Mouse (Mus musculus) liver, embryonic 15.5 days (tissue): ENCODE results near the gene Astn1. TPM values are rescaled to one million over a fixed set of nuclear protein-coding genes. Genes with fewer than 3 reads are reported as not detected.

Experiments used
- ATAC-seq: fragments of 200-750 bp; cut with Nextera tagmentation; 2 replicates; pipeline ENCODE4 v1.8.0; 2017; ENCODE audit warnings: moderate number of reproducible peaks, mild to moderate bottlenecking, moderate library complexity; ENCODE audit not compliant: insufficient read depth
- H3K27ac ChIP-seq: fragments of 300-500 bp; sonication (generic); replicated peaks from 2 replicates; pipeline ENCODE4 v1.5.1; 2015; ENCODE audit warnings: mild to moderate bottlenecking, inconsistent platforms
- H3K27me3 ChIP-seq: fragments of 300-500 bp; sonication (generic); 2 replicates; pipeline ENCODE4 v1.6.1; 2015; ENCODE audit warnings: mild to moderate bottlenecking, inconsistent platforms
- H3K36me3 ChIP-seq: fragments of 300-500 bp; sonication (generic); replicated peaks from 2 replicates; pipeline ENCODE4 v1.6.1; 2015; ENCODE audit warnings: moderate library complexity, mild to moderate bottlenecking, inconsistent platforms
- H3K4me1 ChIP-seq: fragments of 300-500 bp; sonication (generic); replicated peaks from 2 replicates; pipeline ENCODE4 v1.6.1; 2015; ENCODE audit warnings: inconsistent platforms
- H3K4me2 ChIP-seq: fragments of 300-500 bp; sonication (generic); 2 replicates; pipeline ENCODE4 v1.6.1; 2015; ENCODE audit warnings: moderate library complexity, mild to moderate bottlenecking, inconsistent platforms
- H3K4me3 ChIP-seq: fragments of 300-500 bp; sonication (generic); replicated peaks from 2 replicates; pipeline ENCODE4 v1.5.1; 2015; ENCODE audit warnings: mild to moderate bottlenecking, inconsistent platforms
- H3K9ac ChIP-seq: fragments of 300-500 bp; sonication (generic); 2 replicates; pipeline ENCODE4 v1.6.1; 2015; ENCODE audit warnings: moderate library complexity, mild to moderate bottlenecking, inconsistent platforms
- H3K9me3 ChIP-seq: fragments of 300-500 bp; sonication (generic); replicated peaks from 2 replicates; pipeline ENCODE4 v1.6.1; 2016; ENCODE audit warnings: inconsistent platforms
- WGBS: fragments of 180-500 bp; shearing (Covaris S2); methylation state at CpG from one replicate; pipeline ENCODE4 v1.1.7; 2015; ENCODE audit warnings: mixed read lengths; ENCODE audit not compliant: insufficient replicate concordance; 5-methylcytosine and 5-hydroxymethylcytosine counted together
- polyA plus RNA-seq: library from polyadenylated mRNA; unstranded; fragments of >200 nt; fragmentation: Nextera tagmentation; extraction: Ambion mirVana; gene quantifications from 2 replicates; pipeline ENCODE4 v1.2.1, GENCODE M21; 2015

The Astn1 gene
- polyA plus RNA-seq, 1 experiment from 2014 or later: 0.07 TPM

DNA sequence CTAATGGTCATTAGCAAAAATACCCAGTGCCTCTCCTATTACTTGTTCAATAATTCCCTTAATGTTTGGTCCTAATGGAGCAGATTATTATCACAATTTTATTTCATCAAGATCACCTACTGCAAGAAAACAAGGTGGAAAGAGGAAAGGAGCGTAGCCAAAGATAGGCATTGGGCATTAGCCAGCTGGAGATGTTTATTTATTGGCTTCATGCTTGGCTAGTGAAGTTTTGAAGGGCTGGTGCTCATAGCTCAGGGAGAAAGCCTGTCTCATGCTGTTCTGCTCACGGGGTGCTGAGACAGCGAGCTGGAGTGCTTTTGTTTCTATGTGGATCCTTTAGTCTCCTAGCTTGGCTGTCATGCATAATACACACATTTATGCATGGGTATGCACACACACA lies 131.2 kb downstream of the Astn1 start:
- Histone ChIP-seq H3K4me2 (no peak overlapping the region), H3K27me3 (no peaks in the 10 kb centered on the region), H3K4me1 (no peaks in the 10 kb centered on the region), H3K4me3 (no peak overlapping the region), H3K27ac (no peak overlapping the region), H3K36me3 (no peaks in the 10 kb centered on the region), H3K9ac (no peak overlapping the region), H3K9me3 (no peaks in the 10 kb centered on the region)
- no peak for ATAC-seq
- WGBS: 68% methylated on average over 3 of the region's 3 CpGs

DNA sequence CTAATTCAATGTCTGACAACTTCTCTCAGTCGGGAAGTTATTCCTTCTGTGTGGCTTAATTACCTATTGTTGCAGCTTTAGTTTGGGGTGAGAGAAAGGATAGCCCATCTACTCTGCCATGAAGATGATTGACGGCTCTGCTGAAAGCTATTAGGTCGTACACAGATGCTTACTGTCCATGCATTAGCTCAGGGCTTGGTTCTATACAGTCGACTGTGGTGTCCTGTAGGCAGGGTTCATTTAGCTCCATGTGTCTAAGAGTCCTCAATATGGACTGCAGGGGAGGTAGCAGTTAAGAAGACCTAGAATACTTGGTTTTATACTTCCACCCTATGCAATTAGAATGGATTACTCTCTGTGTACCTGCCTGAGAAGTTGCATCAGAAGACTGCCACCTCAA lies 138.1 kb downstream of the Astn1 start:
- Histone ChIP-seq H3K9ac (no peak overlapping the region), H3K4me3 (no peak overlapping the region), H3K27ac (no peak overlapping the region), H3K4me2 (no peak overlapping the region), H3K36me3 (no peaks in the 10 kb centered on the region), H3K4me1 (no peaks in the 10 kb centered on the region), H3K27me3 (no peaks in the 10 kb centered on the region), H3K9me3 (no peaks in the 10 kb centered on the region)
- no peak for ATAC-seq
- 44% methylated on average over 4 of the region's 4 CpGs for WGBS

DNA sequence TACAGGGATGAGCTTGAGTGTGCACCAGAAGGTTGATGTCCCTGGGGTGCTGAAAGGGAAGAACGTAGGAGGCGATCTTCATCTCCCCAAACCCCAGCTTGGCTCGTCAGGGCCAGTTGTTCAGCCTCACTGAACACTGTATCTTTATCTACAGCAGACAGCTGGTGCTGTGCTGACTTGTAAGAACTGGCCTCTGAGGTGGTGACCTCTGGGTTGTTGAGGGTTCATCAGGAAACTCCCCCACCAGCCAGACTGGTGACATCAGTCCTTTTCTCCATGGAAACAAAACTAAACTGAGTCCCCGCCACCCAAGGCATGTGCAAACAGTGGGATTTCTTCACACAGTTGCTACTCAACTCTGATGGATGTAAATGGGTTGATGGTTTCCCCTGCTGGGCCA lies 138.9 kb downstream of the Astn1 start:
- H3K27ac ChIP-seq: no peak overlapping the region
- H3K36me3 ChIP-seq: no peaks in the 10 kb centered on the region
- H3K4me2 ChIP-seq: no peak overlapping the region
- no peak for ATAC-seq
- no peaks in the 10 kb centered on the region for H3K27me3 ChIP-seq
- no peak overlapping the region for H3K4me3 ChIP-seq
- H3K4me1 ChIP-seq: no peaks in the 10 kb centered on the region
- no peaks in the 10 kb centered on the region for H3K9me3 ChIP-seq
- WGBS: 43% methylated on average over 4 of the region's 4 CpGs
- no peak overlapping the region for H3K9ac ChIP-seq

DNA sequence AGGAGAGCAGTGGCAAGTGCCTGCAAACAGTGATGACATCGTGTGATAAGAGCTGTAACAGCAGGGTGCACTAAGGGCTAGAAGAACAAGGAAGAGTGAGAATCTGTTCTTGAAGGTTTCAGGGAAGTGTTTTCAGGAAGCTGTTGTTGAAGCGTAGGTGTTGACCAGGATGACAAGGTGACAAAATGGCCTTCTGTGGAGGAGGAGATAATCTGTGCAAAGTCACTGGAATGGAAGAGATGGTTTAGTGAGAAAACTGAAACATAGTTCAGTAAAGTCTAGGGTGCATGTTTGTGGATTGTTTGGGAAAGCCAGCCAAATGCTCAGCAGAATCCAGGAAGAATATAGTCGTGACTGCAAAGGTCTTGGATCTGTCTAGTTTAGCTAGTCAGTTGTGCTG lies 145.5 kb downstream of the Astn1 start:
- no peak overlapping the region for H3K4me3 ChIP-seq
- WGBS: 17% methylated on average over 3 of the region's 3 CpGs
- H3K27ac ChIP-seq: no peak overlapping the region
- H3K4me2 ChIP-seq: no peak overlapping the region
- no peak for ATAC-seq
- no peak overlapping the region for H3K9ac ChIP-seq
- H3K27me3 ChIP-seq: no peaks in the 10 kb centered on the region
- H3K36me3 ChIP-seq: no peaks in the 10 kb centered on the region
- no peaks in the 10 kb centered on the region for H3K9me3 ChIP-seq
- H3K4me1 ChIP-seq: no peaks in the 10 kb centered on the region

DNA sequence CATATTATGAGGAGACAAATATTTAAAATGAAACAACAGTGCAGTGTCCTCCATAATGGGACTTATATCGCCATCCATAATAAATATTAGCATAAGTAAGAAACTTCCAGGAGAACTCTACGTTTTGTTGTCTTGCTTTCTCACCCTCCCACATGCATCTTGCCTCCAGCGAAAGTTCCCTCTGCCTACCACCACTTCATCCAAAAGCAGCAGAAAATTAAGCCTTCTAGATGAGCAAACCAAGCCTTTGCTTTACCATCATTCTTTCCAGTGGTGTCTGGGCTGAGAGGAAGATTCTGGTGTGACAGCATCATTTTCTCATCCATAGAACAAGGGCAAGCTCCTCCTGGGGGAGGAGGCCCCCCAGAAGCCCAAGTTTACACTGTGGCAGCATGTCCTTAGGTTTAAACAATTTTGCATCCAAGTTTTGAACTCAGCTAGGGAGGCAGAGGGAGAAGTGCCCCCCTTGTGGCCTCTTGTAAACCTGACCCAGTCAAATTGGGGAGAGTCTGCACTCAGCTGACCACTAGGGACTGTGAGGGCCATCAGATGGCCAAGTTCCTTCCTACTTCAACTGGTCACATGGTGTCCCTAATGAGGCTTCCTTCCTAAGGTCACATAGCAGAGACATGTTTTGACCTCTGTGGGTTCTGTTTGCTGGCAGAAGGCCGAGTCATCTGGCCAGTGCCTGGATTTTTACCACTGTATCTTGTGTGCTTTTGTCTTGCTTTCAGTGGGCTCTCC lies 147.2 kb downstream of the Astn1 start:
- Histone ChIP-seq H3K4me3 (no peak overlapping the region), H3K27ac (no peak overlapping the region), H3K9ac (no peak overlapping the region), H3K27me3 (no peaks in the 10 kb centered on the region), H3K4me1 (no peaks in the 10 kb centered on the region), H3K9me3 (no peaks in the 10 kb centered on the region), H3K4me2 (no peak overlapping the region), H3K36me3 (no peaks in the 10 kb centered on the region)
- ATAC-seq: peak; percentile 31; the same call in 1 of the 2 replicates
- WGBS: 37% methylated on average over 4 of the region's 4 CpGs

DNA sequence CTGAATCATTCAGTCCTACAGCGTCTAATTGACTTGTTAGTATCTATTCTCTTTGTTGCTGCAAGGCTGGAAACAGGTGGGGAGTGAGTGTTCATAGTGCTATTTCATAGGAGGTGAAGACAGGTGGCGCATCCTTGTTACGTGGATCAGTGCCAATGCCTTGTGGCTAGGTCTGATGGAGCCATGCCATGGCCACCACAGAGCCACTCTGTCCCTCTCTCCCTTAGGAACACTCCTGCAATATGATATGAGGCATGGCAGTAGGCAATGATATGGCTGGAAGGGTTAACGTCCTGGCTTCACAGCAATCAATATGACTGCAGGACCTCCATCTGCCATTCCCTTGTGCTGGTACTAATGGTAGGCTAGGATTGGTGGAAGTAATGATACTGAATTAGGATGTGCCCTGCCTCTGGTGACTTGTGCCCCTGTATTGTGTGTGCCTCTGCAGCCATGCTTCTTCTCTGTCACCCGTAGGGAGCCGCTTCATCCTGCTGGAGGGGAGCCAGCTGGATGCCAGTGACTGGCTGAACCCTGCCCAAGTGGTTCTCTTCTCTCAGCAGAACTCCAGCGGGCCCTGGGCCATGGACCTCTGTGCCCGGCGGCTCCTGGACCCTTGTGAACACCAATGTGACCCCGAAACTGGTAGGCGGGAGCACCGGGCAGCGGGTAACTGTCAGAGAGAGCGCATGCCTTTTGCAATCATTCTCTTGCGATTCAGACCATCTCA lies 148.6 kb downstream of the Astn1 start:
- H3K9ac ChIP-seq: no peak overlapping the region
- no peaks in the 10 kb centered on the region for H3K9me3 ChIP-seq
- H3K36me3 ChIP-seq: no peaks in the 10 kb centered on the region
- WGBS: 72% methylated on average over 15 of the region's 15 CpGs
- no peaks in the 10 kb centered on the region for H3K27me3 ChIP-seq
- H3K27ac ChIP-seq: no peak overlapping the region
- ATAC-seq: no peak
- H3K4me3 ChIP-seq: no peak overlapping the region
- H3K4me1 ChIP-seq: no peaks in the 10 kb centered on the region
- H3K4me2 ChIP-seq: no peak overlapping the region

DNA sequence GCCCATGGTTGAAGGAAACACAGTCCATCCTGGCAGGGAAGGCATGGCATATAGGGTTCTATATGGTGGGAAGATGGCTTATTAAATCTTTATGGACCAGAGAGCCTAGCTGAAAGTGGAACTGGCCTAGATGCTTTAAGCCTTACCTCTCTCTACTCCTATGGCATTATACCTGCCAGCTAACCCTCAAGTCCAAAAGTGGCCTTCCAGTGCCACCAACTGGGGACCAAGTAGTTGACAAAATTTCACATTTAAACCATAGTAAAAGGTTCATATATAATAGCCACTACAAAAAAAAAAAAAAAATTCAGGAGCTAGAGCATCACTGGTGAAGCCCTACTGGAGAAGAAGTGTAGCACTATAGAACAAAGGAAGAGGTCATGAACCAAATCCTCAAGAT lies 150.0 kb downstream of the Astn1 start:
- Histone ChIP-seq H3K9me3 (no peaks in the 10 kb centered on the region), H3K4me3 (no peak overlapping the region), H3K4me1 (no peaks in the 10 kb centered on the region), H3K27me3 (no peaks in the 10 kb centered on the region), H3K27ac (no peak overlapping the region), H3K9ac (no peak overlapping the region), H3K4me2 (no peak overlapping the region), H3K36me3 (no peaks in the 10 kb centered on the region)
- no peak for ATAC-seq

DNA sequence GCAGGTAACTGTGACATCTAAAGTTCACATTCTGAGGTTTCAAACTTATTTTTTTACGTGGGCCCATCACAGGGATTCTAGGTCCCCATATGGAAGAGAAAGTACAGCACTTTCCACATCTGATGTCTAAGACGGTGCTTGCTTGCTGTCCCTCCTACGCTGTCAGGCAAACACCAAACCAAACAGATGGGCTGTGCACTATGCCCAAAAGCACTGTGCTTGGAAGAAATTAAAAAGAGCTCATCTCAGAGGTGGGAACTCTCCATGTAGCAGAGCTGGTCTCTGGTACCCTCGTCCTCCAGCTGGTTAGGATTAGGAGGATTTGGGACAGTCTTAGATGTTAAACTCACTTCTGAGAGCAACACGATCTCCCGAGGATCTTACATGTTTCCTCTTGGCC lies 150.6 kb downstream of the Astn1 start:
- no peak overlapping the region for H3K4me3 ChIP-seq
- H3K36me3 ChIP-seq: no peaks in the 10 kb centered on the region
- no peaks in the 10 kb centered on the region for H3K27me3 ChIP-seq
- no peak overlapping the region for H3K9ac ChIP-seq
- WGBS: 59% methylated on average over 6 of the region's 6 CpGs
- no peaks in the 10 kb centered on the region for H3K9me3 ChIP-seq
- ATAC-seq: no peak
- no peaks in the 10 kb centered on the region for H3K4me1 ChIP-seq
- H3K4me2 ChIP-seq: no peak overlapping the region
- no peak overlapping the region for H3K27ac ChIP-seq

DNA sequence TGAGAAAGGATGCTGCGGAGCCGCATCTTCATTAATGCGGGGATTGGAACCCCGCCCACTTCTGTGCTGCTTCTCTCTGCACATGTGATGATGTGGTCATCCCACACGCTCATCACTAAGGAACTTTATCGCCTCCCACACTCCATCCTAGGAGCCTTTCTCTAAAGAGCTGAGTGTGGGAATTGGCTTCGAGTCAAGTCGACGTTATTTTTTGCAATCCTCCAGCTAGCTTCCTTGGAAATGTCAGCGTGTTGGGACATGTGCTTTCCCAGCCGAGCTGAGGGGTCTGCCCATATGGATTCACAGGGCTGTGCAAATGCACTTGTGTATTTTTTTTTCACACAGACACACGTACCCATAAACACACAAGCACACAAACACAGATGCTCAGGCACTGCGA lies 151.5 kb downstream of the Astn1 start:
- H3K4me3 ChIP-seq: no peak overlapping the region
- no peaks in the 10 kb centered on the region for H3K4me1 ChIP-seq
- ATAC-seq: no peak
- no peaks in the 10 kb centered on the region for H3K27me3 ChIP-seq
- no peak overlapping the region for H3K9ac ChIP-seq
- WGBS: 67% methylated on average over 13 of the region's 13 CpGs
- H3K9me3 ChIP-seq: no peaks in the 10 kb centered on the region
- no peak overlapping the region for H3K27ac ChIP-seq
- no peaks in the 10 kb centered on the region for H3K36me3 ChIP-seq
- no peak overlapping the region for H3K4me2 ChIP-seq

DNA sequence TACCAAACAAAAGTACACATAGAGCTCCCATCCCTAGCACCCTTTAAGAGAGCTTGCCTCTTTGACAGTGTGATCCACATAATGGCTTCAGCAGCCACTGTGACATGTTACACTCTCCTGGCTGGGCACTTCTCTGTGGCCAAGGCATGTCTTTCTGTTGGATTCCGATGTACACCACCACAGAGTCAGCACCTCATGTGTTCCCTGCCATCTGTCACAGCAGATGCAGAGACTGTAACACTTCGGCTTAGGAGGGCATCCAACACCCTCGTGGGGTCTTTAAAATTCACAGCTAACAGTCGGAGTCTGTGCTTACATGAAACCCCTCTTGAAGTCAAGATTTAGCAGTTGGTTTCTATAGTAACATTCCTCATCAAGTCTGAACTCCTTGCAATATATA lies 154.5 kb downstream of the Astn1 start:
- no peak for ATAC-seq
- WGBS: 51% methylated on average over 4 of the region's 4 CpGs
- Histone ChIP-seq H3K4me2 (no peak overlapping the region), H3K4me1 (no peaks in the 10 kb centered on the region), H3K36me3 (no peaks in the 10 kb centered on the region), H3K27ac (no peak overlapping the region), H3K9me3 (no peaks in the 10 kb centered on the region), H3K4me3 (no peak overlapping the region), H3K27me3 (no peaks in the 10 kb centered on the region), H3K9ac (no peak overlapping the region)

DNA sequence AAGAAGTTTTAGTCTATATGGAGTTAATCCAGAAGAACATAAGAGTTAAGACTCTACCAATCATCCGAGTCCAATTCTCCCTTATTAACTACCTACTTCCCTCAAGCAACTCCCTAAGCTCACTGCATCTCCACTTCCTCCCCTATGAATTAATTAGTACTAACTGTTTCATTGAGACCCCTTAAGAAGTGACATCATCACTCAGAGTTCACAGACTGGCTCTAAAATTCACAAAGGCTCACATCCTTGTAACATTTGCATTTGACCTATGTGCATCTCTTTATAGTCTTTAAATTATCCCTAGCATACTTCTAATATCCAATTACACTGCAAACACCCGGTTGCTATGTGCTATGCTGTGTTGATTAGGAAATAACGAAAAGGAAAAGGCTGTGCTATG lies 174.1 kb downstream of the Astn1 start:
- Histone ChIP-seq H3K4me2 (no peak overlapping the region), H3K27me3 (no peaks in the 10 kb centered on the region), H3K36me3 (no peaks in the 10 kb centered on the region), H3K4me1 (no peaks in the 10 kb centered on the region), H3K9ac (no peak overlapping the region), H3K4me3 (no peak overlapping the region), H3K27ac (no peak overlapping the region), H3K9me3 (no peaks in the 10 kb centered on the region)
- no peak for ATAC-seq
- WGBS: 44% methylated on average over 3 of the region's 3 CpGs

DNA sequence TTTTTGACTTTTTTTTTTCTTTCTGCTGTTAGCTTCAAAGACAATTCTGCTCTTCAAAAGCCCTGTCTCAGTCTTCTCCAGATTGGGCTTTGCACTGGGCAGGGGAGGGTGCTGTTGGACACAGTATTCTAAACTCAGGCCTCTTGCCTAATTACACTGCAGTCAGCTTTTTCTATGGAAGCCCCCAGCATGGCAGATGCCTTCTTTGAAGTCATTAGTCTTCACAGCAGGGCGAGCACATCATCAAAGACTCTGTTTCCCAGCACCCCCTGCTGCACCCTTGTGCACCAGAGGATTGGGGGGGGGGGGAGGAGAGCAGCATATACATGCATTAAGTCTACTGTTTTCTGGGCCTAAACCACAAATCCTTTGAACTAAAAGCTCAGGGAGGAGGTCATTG lies 174.8 kb downstream of the Astn1 start:
- WGBS: 25% methylated on average over 1 of the region's 1 CpGs

More for the DNA sequence above, 174.8 kb downstream of the Astn1 start:
- no peak for ATAC-seq
- H3K27ac ChIP-seq: no peak overlapping the region
- H3K27me3 ChIP-seq: no peaks in the 10 kb centered on the region
- H3K9ac ChIP-seq: no peak overlapping the region
- H3K4me1 ChIP-seq: no peaks in the 10 kb centered on the region
- no peaks in the 10 kb centered on the region for H3K36me3 ChIP-seq
- H3K9me3 ChIP-seq: no peaks in the 10 kb centered on the region
- H3K4me2 ChIP-seq: no peak overlapping the region
- no peak overlapping the region for H3K4me3 ChIP-seq
